24 mouse cellular contexts compared by ENCODE assay signal in genomic region chr12:28054444-28054843, GRCm38 (mm10).
DNase-seq lines count a peak whose midpoint lies in the region; ATAC-seq and TF ChIP-seq lines count a peak whose summit lies in the region.
"Had no signal": no experiment of that assay in that cellular context is flagged by ENCODE, and none has a peak within 500 bp of the region (broad histone marks: within the 10 kb centered on the region; RNA-seq: fewer than 3 reads in every experiment).

No protein-coding gene starts in this region.

- no peaks in the 10 kb centered on the region for H3K27me3 ChIP-seq in forebrain, embryonic 15.5 days
- no peaks in the 10 kb centered on the region for H3K27me3 ChIP-seq in forebrain, embryonic 14.5 days (replicated peaks; ENCODE audit: control insufficient read depth, insufficient read depth, low read length)
- no peaks in the 10 kb centered on the region for H3K27me3 ChIP-seq in Patski
- H3K27me3 ChIP-seq in lung, postnatal 0 days (replicated peaks; ENCODE audit: insufficient read depth, low read length), result no peaks in the 10 kb centered on the region
- H3K27me3 ChIP-seq: heart, embryonic 12.5 days; heart, embryonic 15.5 days; hindbrain, embryonic 15.5 days had no signal

- 94% methylated on average over 11 of the region's 11 CpGs for WGBS in forebrain, embryonic 15.5 days
- 93% methylated on average over 11 of the region's 11 CpGs for WGBS in forebrain, embryonic 14.5 days
- 88% methylated on average over 11 of the region's 11 CpGs for WGBS in lung, postnatal 0 days

- no peaks in the 10 kb centered on the region for H3K9me3 ChIP-seq in forebrain, embryonic 15.5 days
- no peaks in the 10 kb centered on the region for H3K9me3 ChIP-seq in forebrain, embryonic 14.5 days (replicated peaks; ENCODE audit: control insufficient read depth, low read length)
- no peaks in the 10 kb centered on the region for H3K9me3 ChIP-seq in lung, postnatal 0 days (ENCODE audit: low read length)
- H3K9me3 ChIP-seq: heart, embryonic 12.5 days; heart, embryonic 15.5 days; hindbrain, embryonic 15.5 days had no signal

- no peaks in the 10 kb centered on the region for H3K36me3 ChIP-seq in forebrain, embryonic 15.5 days
- no peaks in the 10 kb centered on the region for H3K36me3 ChIP-seq in forebrain, embryonic 14.5 days (ENCODE audit: control insufficient read depth, insufficient read depth, low read length)
- no peaks in the 10 kb centered on the region for H3K36me3 ChIP-seq in lung, postnatal 0 days (ENCODE audit: insufficient read depth, low read length)
- H3K36me3 ChIP-seq: heart, embryonic 12.5 days; heart, embryonic 15.5 days; hindbrain, embryonic 15.5 days had no signal

- H3K9ac ChIP-seq in forebrain, embryonic 15.5 days (replicated peaks), result no peak overlapping the region
- no peak overlapping the region for H3K9ac ChIP-seq in forebrain, embryonic 14.5 days (ENCODE audit: low read length)
- no peak overlapping the region for H3K9ac ChIP-seq in lung, postnatal 0 days (replicated peaks; ENCODE audit: low read depth)
- H3K9ac ChIP-seq: forebrain, postnatal 0 days; heart, embryonic 12.5 days; heart, embryonic 15.5 days; hindbrain, embryonic 15.5 days had no signal

- no peak for TF ChIP-seq CTCF in Patski (IDR thresholded peaks at IDR 0.05)
- no peak for TF ChIP-seq CTCF in lung, postnatal 0 days (IDR thresholded peaks at IDR 0.05)

- POLR2A ChIA-PET in Patski (lab: Charles Lee), result no interaction called here

- no peak for ATAC-seq in forebrain, embryonic 15.5 days (replicated peaks)
- ATAC-seq in forebrain, embryonic 14.5 days, result no peak
- ATAC-seq in Patski, result peak; percentile 74
- no peak for ATAC-seq in lung, postnatal 0 days
- ATAC-seq: forebrain, postnatal 0 days; intestine, postnatal 0 days had no signal

- no peak overlapping the region for H3K4me2 ChIP-seq in forebrain, embryonic 15.5 days (replicated peaks)
- H3K4me2 ChIP-seq in forebrain, embryonic 14.5 days (ENCODE audit: low read length), result no peak overlapping the region
- no peak overlapping the region for H3K4me2 ChIP-seq in lung, postnatal 0 days (replicated peaks; ENCODE audit: low read depth, low read length)
- H3K4me2 ChIP-seq: heart, embryonic 12.5 days; heart, embryonic 15.5 days; hindbrain, embryonic 15.5 days had no signal

- in situ Hi-C loops in Patski (cut with MboI; ENCODE audit: low pct_unique_long_range_greater_than_20kb), result no loop called here

- peak; percentile 23 to 59 for DNase-seq in adrenal gland, adult (ENCODE audit: inconsistent age in 2 of 2, low spot score in 1 of 2)
- DNase-seq in adrenal gland, postnatal 4 days (ENCODE audit: low spot score in 2 of 2), result no peak
- no peak for DNase-seq in forebrain, embryonic 14.5 days (ENCODE audit: low spot score)
- peak; percentile 72 for DNase-seq in Patski (ENCODE audit: low read depth, low spot score)
- peak; percentile 24 for DNase-seq in adrenal gland, postnatal 14 days
- DNase-seq in lung, postnatal 0 days (ENCODE audit: low spot score), result no peak
- DNase-seq in lung, postnatal 36 days, result no peak
- DNase-seq: cerebellum, adult 11-12 months; cerebellum, adult 8-10 months; cerebellum, postnatal 10 days; cerebellum, postnatal 36 days; embryo, embryonic 11 days; forebrain, postnatal 0 days; gastrocnemius, adult 2 months; gastrocnemius, postnatal 14 days; heart, adult 18-20 months; heart, postnatal 10 days; heart, postnatal 36 days; kidney, adult 2 months had no signal

- TF ChIP-seq EP300 in lung, postnatal 0 days (IDR thresholded peaks at IDR 0.05), result no peak

- no peak overlapping the region for H3K4me3 ChIP-seq in forebrain, embryonic 15.5 days
- no peak overlapping the region for H3K4me3 ChIP-seq in forebrain, embryonic 14.5 days (ENCODE audit: low read depth, low read length)
- no peak overlapping the region for H3K4me3 ChIP-seq in lung, postnatal 0 days (ENCODE audit: low read depth, low read length)
- H3K4me3 ChIP-seq: gastrocnemius, adult 2 months; heart, embryonic 12.5 days; heart, embryonic 15.5 days; hindbrain, embryonic 15.5 days had no signal

- 0 out of 2 replicates have a peak overlapping the region, but pooled peaks have one; percentile 89 for H3K27ac ChIP-seq in forebrain, embryonic 15.5 days (replicated peaks)
- H3K27ac ChIP-seq in forebrain, embryonic 14.5 days (ENCODE audit: low read depth, low read length), result no peak overlapping the region
- H3K27ac ChIP-seq in lung, postnatal 0 days (ENCODE audit: low read length), result no peak overlapping the region
- H3K27ac ChIP-seq: gastrocnemius, adult 2 months; heart, embryonic 15.5 days had no signal

- peaks cover 21% of the 10 kb centered on the region for H3K4me1 ChIP-seq in forebrain, embryonic 15.5 days
- H3K4me1 ChIP-seq in forebrain, embryonic 14.5 days (ENCODE audit: control insufficient read depth, insufficient read depth, low read length), result peaks cover 4% of the 10 kb centered on the region
- no peaks in the 10 kb centered on the region for H3K4me1 ChIP-seq in lung, postnatal 0 days (ENCODE audit: insufficient read depth, low read depth, low read length)
- H3K4me1 ChIP-seq: heart, embryonic 15.5 days had no signal

- CTCF ChIA-PET in Patski (lab: Charles Lee), result interaction anchor here (1.1 kb wide), 1 partner anchor 10 kb away, joined by 3 read pairs; no protein-coding TSS in a partner anchor

Comparison
In these comparisons a context has a peak if more than half of its experiments do, and no peak if none do; other contexts are left out.
1. DNase-seq: peak in adrenal gland, adult (2 of 2), Patski (single experiment) and adrenal gland, postnatal 14 days (single experiment); none in adrenal gland, postnatal 4 days (0 of 2), forebrain, embryonic 14.5 days (single experiment), lung, postnatal 0 days (single experiment) and lung, postnatal 36 days (single experiment).